Mouse (Mus musculus) ES-E14 (cell line): ENCODE measurements around the gene Grb10.

Experiments used
- CHD2 ChIP-seq: IDR thresholded peaks from 2 replicates; pipeline ENCODE4 v1.6.1; 2014; ENCODE audit warnings: mild to moderate bottlenecking, low read depth, low read length, inconsistent platforms
- MAFK ChIP-seq: IDR thresholded peaks from 2 replicates; pipeline ENCODE4 v1.6.1; 2014; ENCODE audit warnings: mild to moderate bottlenecking, low read depth, low read length, inconsistent platforms; ENCODE audit not compliant: insufficient read depth
- ZC3H11A ChIP-seq: IDR thresholded peaks from 2 replicates; pipeline ENCODE4 v1.6.1; 2012; ENCODE audit warnings: low read depth, mild to moderate bottlenecking, inconsistent platforms, low read length, borderline replicate concordance
- ZNF384 ChIP-seq: IDR thresholded peaks from 2 replicates; pipeline ENCODE4 v1.6.1; 2012; ENCODE audit warnings: low read depth, low read length, inconsistent platforms

DNA sequence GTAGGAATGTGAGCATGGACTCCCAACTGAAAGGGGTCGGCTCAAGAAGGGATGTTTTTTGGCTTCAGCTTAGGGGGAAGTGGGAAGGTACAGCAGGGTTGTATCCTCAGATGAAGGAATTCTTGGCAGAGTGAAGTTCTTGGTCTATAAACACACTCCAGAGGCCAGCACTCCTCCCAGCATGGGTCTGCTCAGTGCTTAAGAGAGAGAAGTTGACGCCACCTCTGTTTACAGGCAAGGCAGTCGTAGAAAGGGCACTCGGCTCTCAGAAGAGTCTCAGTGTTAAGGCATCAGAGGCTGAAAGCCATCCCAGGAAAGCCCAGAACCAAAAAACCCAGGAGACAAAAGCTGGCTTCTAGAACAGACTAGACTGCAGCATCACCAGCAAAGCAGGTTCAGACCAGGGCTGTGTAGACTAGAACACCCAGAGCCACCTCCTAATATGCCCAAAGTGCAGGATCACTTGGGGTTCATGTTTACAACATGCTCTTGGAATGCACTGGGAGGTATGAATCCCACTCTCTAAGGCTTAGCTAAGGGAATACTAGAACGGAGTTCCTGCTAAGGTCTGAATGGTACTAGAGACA is 59.8 kb downstream of the Grb10 start:
- no peak for TF ChIP-seq ZC3H11A
- no peak for TF ChIP-seq MAFK
- no peak for TF ChIP-seq ZNF384
- TF ChIP-seq CHD2, result no peak
